Mouse (Mus musculus) gastrocnemius, postnatal 14 days (tissue): ENCODE data around the gene Ldlrap1. TPM values are rescaled to one million over a fixed set of nuclear protein-coding genes. Genes with fewer than 3 reads are reported as not detected.
"Not testable (repeated sequence)": the region's sequence is repeated elsewhere in the genome, so short reads cannot be mapped to it uniquely, and the experiment has no call there.

Experiments
- DNase-seq: peaks from one replicate; pipeline ENCODE4 v3.0.0; 2021; ENCODE audit warnings: mixed read lengths
- intact Hi-C: fragments of 180-260 bp; cut with DNase I; formaldehyde crosslinking; loops from one replicate; pipeline ENCODE4 v1.15.1; 2025; ENCODE audit warnings: low total_unique reads
- long read RNA-seq, 2 experiments: library from polyadenylated mRNA; stranded (forward); transcript quantifications; one replicate each; pipeline ENCODE4 v2.0.0; 2021
- total RNA-seq, 2 experiments: library from RNA; stranded (reverse); gene quantifications; 2 replicates each; pipeline ENCODE4 v1.2.3; 2021

The Ldlrap1 gene
- 10 to 100 TPM in 1 of 2 experiments, 1 to 10 TPM in 1; 9.2 to 10.2 TPM for total RNA-seq
- long read RNA-seq, experiment 1, full-length matches to known transcripts, result 14 of 16 reads
- long read RNA-seq, experiment 1, partial matches to known transcripts, result 0 of 16 reads
- long read RNA-seq, experiment 1, other reads (novel, unspliced or antisense), result 2 of 16 reads
- long read RNA-seq, experiment 2, full-length matches to known transcripts, result 24 of 26 reads
- long read RNA-seq, experiment 2, partial matches to known transcripts, result 1 of 26 reads
- long read RNA-seq, experiment 2, other reads (novel, unspliced or antisense), result 1 of 26 reads

- intact Hi-C loops, result no loop called here
- DNase-seq, result peak; percentile 84
Measured at GRCm38 (mm10) chr4:134767426-134768225, at the start of gene Ldlrap1. Gene Ldlrap1 (minus strand): TSS chr4:134768024.

- DNase-seq, result no peak
- intact Hi-C loops, result no loop called here
Measured at GRCm38 (mm10) chr4:134814229-134814571, 46.4 kb upstream of the Ldlrap1 start.

- intact Hi-C loops, result no loop called here
- DNase-seq, result no peak
Measured at GRCm38 (mm10) chr4:134813406-134814228, 45.8 kb upstream of the Ldlrap1 start.

- peak; percentile 82 for DNase-seq
- intact Hi-C loops, result no loop called here
Measured at GRCm38 (mm10) chr4:134804765-134805164, 36.9 kb upstream of the Ldlrap1 start.

GRCm38 (mm10) chr4:134802765-134803164, 34.9 kb upstream of the Ldlrap1 start:
- intact Hi-C loops, result no loop called here
- DNase-seq, result no peak

GRCm38 (mm10) chr4:134802155-134802554, 34.3 kb upstream of the Ldlrap1 start:
- no peak for DNase-seq
- intact Hi-C loops, result no loop called here

- intact Hi-C loops, result no loop called here
- no peak for DNase-seq
Measured at GRCm38 (mm10) chr4:134800693-134801092, 32.9 kb upstream of the Ldlrap1 start.

GRCm38 (mm10) chr4:134800098-134800497, 32.3 kb upstream of the Ldlrap1 start:
- intact Hi-C loops, result no loop called here
- DNase-seq, result no peak

GRCm38 (mm10) chr4:134799272-134799671, 31.4 kb upstream of the Ldlrap1 start:
- intact Hi-C loops, result loop anchor here (2.0 kb wide), 1 partner anchor 254 kb away; no protein-coding TSS in a partner anchor
- DNase-seq, result peak; percentile 79

- DNase-seq, result no peak
- intact Hi-C loops, result loop anchor here (2.0 kb wide), 1 partner anchor 254 kb away; no protein-coding TSS in a partner anchor
Measured at GRCm38 (mm10) chr4:134798861-134799260, 31.0 kb upstream of the Ldlrap1 start.

GRCm38 (mm10) chr4:134797621-134798020, 29.8 kb upstream of the Ldlrap1 start:
- no peak for DNase-seq
- intact Hi-C loops, result loop anchor here (2.0 kb wide), 1 partner anchor 253 kb away; no protein-coding TSS in a partner anchor

GRCm38 (mm10) chr4:134796581-134797361, 28.9 kb upstream of the Ldlrap1 start:
- DNase-seq, result no peak
- intact Hi-C loops, result no loop called here

- no peak for DNase-seq
- intact Hi-C loops, result no loop called here
Measured at GRCm38 (mm10) chr4:134795819-134796485, 28.1 kb upstream of the Ldlrap1 start.

GRCm38 (mm10) chr4:134794959-134795358, 27.1 kb upstream of the Ldlrap1 start:
- intact Hi-C loops, result loop anchor here (5.0 kb wide), 1 partner anchor 87 kb away; no protein-coding TSS in a partner anchor
- DNase-seq, result not testable (repeated sequence)

- intact Hi-C loops, result loop anchor here (5.0 kb wide), 1 partner anchor 89 kb away; no protein-coding TSS in a partner anchor
- peak; percentile 50 for DNase-seq
Measured at GRCm38 (mm10) chr4:134793213-134793956, 25.6 kb upstream of the Ldlrap1 start.

GRCm38 (mm10) chr4:134791731-134792130, 23.9 kb upstream of the Ldlrap1 start:
- intact Hi-C loops, result loop anchor here (5.0 kb wide), 1 partner anchor 91 kb away; no protein-coding TSS in a partner anchor
- DNase-seq, result no peak

- DNase-seq, result no peak
- intact Hi-C loops, result no loop called here
Measured at GRCm38 (mm10) chr4:134786946-134787345, 19.1 kb upstream of the Ldlrap1 start.

- intact Hi-C loops, result no loop called here
- DNase-seq, result no peak
Measured at GRCm38 (mm10) chr4:134784701-134785100, 16.9 kb upstream of the Ldlrap1 start.
